Comparison of ENCODE assay signal across 22 mouse cellular contexts in the genomic region with DNA sequence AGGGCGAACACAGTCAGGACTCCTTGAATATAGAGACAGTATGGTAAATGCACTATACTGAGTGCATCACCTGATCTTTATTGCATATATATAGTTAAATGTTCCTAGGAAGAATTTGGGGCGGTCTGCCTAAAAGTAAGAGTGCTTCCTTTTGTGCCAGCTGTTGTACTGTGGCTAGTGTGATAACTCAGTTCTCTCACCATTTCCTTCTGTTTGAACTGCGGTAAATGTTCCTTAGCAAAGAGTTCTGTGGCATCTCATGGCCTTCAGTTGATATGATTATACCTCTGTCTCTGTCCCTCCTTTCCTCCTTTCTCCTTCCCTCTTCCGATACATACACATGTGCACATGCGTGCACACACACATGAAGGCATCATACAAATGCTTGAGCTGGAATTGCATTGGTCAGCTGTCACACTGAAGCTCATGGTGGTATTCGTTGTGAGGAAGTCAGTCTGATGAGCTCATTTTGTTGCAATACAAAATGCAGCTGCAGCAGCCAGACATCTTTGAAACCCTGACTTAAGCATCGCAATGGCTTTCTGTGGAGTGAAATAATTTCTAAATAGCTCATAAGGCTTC.
A peak's percentile ranks its signal among the peaks of the same experiment; 100 is the strongest.
DNase-seq lines count a peak whose midpoint lies in the region; ATAC-seq and TF ChIP-seq lines count a peak whose summit lies in the region.
"Had no signal": no experiment of that assay in that cellular context is flagged by ENCODE, and none has a peak within 500 bp of the region (broad histone marks: within the 10 kb centered on the region; RNA-seq: fewer than 3 reads in every experiment).

No protein-coding gene starts in this region.

- intact Hi-C loops in gastrocnemius, adult 2 months (cut with DNase I), result no loop called here

- TF ChIP-seq CTCF in gastrocnemius, adult 2 months (IDR thresholded peaks at IDR 0.05), result no peak

- H3K4me3 ChIP-seq in gastrocnemius, adult 2 months, result no peak overlapping the region
- H3K4me3 ChIP-seq: embryonic facial prominence, embryonic 15.5 days; forebrain, embryonic 15.5 days; hindbrain, embryonic 10.5 days; neural tube, embryonic 12.5 days had no signal

- ATAC-seq in megakaryocyte, adult 5-6 weeks (ENCODE audit: poor library complexity, severe bottlenecking), result peak; percentile 65
- ATAC-seq: CD4-positive, CD25-positive, alpha-beta regulatory T cell, adult 4 months; forebrain, embryonic 15.5 days; hindbrain, embryonic 16.5 days; intestine, postnatal 0 days; lung, postnatal 0 days had no signal

- H3K27ac ChIP-seq in gastrocnemius, adult 2 months, result peak overlapping the region; percentile 72; the same call in 1 of the 2 replicates
- H3K27ac ChIP-seq: embryonic facial prominence, embryonic 15.5 days; hindbrain, embryonic 10.5 days; neural tube, embryonic 12.5 days had no signal

- DNase-seq in gastrocnemius, adult 2 months, result no peak
- DNase-seq in gastrocnemius, adult 8-10 months (ENCODE audit: low spot score in 2 of 2), result no peak
- peak; percentile 55 for DNase-seq in thymus, postnatal 0 days (ENCODE audit: low spot score)
- no peak for DNase-seq in thymus, postnatal 14 days
- no peak for DNase-seq in retina, postnatal 1 day
- no peak for DNase-seq in right cerebral cortex, adult 2 months (ENCODE audit: low spot score in 2 of 2)
- DNase-seq: adrenal gland, postnatal 14 days; cerebellum, adult 9-10 months; gastrocnemius, postnatal 25 days; layer of hippocampus, adult 9-11 months; midbrain, embryonic 14.5 days; right cerebral cortex, adult 18-20 months; thymus, postnatal 4 days had no signal
